Mouse (Mus musculus) megakaryocyte, embryonic 14.5 days (primary cell): Measurements from ENCODE around the gene Mapk10. TPM values are rescaled to one million over a fixed set of nuclear protein-coding genes. Genes with fewer than 3 reads are reported as not detected.
"Not testable (repeated sequence)": the region's sequence is repeated elsewhere in the genome, so short reads cannot be mapped to it uniquely, and the experiment has no call there.

Source experiments
- H3K27me3 ChIP-seq: replicated peaks from 2 replicates; pipeline ENCODE3; 2012; ENCODE audit warnings: inconsistent platforms
- H3K36me3 ChIP-seq: replicated peaks from 2 replicates; pipeline ENCODE3; 2012; ENCODE audit warnings: low read length, inconsistent platforms, mixed read lengths
- H3K4me1 ChIP-seq: 2 replicates; pipeline ENCODE4 v1.6.1; 2012; ENCODE audit warnings: inconsistent platforms
- H3K4me3 ChIP-seq: replicated peaks from 2 replicates; pipeline ENCODE3; 2012; ENCODE audit warnings: moderate library complexity, mild to moderate bottlenecking, inconsistent platforms
- H3K9me3 ChIP-seq: 2 replicates; pipeline ENCODE4 v1.6.1; 2012; ENCODE audit warnings: inconsistent platforms
- FLI1 ChIP-seq: IDR thresholded peaks from 2 replicates; pipeline ENCODE4 v1.6.1; 2012; ENCODE audit warnings: low read length, inconsistent platforms, mixed read lengths
- GATA1 ChIP-seq: IDR thresholded peaks from 3 replicates; pipeline ENCODE4 v1.6.1; 2012; ENCODE audit warnings: mixed read lengths, low read length, inconsistent platforms, borderline replicate concordance
- polyA plus RNA-seq: library from polyadenylated mRNA; stranded (reverse); fragments of >175 nt; gene quantifications from 2 replicates; pipeline ENCODE4 v1.2.3, GENCODE M21; 2012; ENCODE audit warnings: low replicate concordance; ENCODE audit not compliant: insufficient read depth

Mapk10 gene
- polyA plus RNA-seq, 1 experiment: not detected

DNA sequence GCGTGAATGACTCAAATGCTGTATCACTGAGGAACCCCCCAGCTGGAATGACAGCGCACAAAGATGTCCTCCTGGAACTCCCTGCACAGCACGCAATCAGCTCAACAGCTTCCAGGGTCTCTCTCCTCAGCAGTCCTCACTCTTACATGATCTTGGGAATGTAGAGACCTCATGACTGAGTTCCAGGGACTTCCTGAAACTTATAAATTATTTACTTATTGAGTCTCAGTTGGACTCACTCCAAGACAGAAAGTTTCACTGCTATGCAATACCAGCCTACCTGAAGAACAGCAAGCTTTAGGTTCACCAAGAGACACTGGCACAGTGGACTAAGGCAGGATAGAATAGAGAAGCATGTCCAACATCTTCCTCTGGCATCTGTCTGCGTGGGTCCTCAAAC lies 312.8 kb downstream of the Mapk10 start:
- Histone ChIP-seq H3K9me3 (peaks cover 37% of the 10 kb centered on the region), H3K27me3 (no peaks in the 10 kb centered on the region), H3K4me1 (no peaks in the 10 kb centered on the region), H3K4me3 (no peak overlapping the region), H3K36me3 (no peaks in the 10 kb centered on the region)
- no peak for TF ChIP-seq GATA1
- no peak for TF ChIP-seq FLI1

- peaks cover 29% of the 10 kb centered on the region for H3K9me3 ChIP-seq
- no peaks in the 10 kb centered on the region for H3K4me1 ChIP-seq
- no peak overlapping the region for H3K4me3 ChIP-seq
- TF ChIP-seq GATA1 (no peak), FLI1 (no peak)
- H3K27me3 ChIP-seq: no peaks in the 10 kb centered on the region
- H3K36me3 ChIP-seq: no peaks in the 10 kb centered on the region
Measured at GRCm38 (mm10) chr5:102892226-102892625, 318.9 kb downstream of the Mapk10 start.

DNA sequence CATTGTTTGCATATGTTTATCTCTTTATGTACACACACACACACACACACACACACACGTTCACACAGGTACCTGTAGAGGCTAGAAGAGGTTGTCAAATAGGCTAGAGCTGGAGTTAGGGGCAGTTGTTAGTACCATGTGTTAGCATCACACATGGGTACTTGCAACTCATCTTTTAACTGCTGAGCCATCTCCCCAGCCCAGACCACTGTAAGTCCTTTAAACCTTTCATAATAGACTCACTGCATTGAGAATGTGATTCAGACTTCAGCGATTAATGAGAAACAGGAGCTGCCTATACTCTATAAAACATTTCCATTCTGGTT lies 322.0 kb downstream of the Mapk10 start:
- H3K27me3 ChIP-seq: no peaks in the 10 kb centered on the region
- no peaks in the 10 kb centered on the region for H3K36me3 ChIP-seq
- TF ChIP-seq FLI1: no peak
- no peak for TF ChIP-seq GATA1

GRCm38 (mm10) chr5:102888482-102889162 lies 322.5 kb downstream of the Mapk10 start:
- Histone ChIP-seq H3K9me3 (peaks cover 16% of the 10 kb centered on the region), H3K4me1 (no peaks in the 10 kb centered on the region), H3K27me3 (no peaks in the 10 kb centered on the region), H3K36me3 (no peaks in the 10 kb centered on the region), H3K4me3 (no peak overlapping the region)
- TF ChIP-seq FLI1 (no peak), GATA1 (no peak)

More for the DNA sequence above, 322.0 kb downstream of the Mapk10 start:
- Histone ChIP-seq H3K4me3 (no peak overlapping the region), H3K9me3 (peaks cover 16% of the 10 kb centered on the region), H3K4me1 (no peaks in the 10 kb centered on the region)

DNA sequence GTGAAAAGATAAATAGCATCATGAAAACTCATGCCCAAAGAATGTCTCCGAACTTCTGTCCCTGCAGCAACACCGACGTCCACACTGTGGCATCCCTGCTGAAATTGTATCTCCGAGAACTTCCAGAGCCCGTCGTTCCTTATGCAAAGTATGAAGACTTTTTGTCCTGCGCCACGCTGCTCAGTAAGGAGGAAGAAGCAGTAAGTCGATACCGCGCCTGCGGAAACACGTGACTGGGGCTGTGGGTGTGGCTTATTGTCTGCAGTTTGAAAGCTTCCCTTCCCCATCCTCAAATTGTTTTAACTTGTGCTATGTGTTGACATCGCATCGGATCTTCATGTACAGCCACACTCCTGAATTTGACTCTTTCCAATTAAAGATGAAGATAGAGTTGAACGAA lies 335.5 kb downstream of the Mapk10 start:
- Histone ChIP-seq H3K4me3 (no peak overlapping the region), H3K36me3 (no peaks in the 10 kb centered on the region), H3K4me1 (no peaks in the 10 kb centered on the region), H3K9me3 (no peaks in the 10 kb centered on the region), H3K27me3 (no peaks in the 10 kb centered on the region)
- TF ChIP-seq FLI1: no peak
- no peak for TF ChIP-seq GATA1

DNA sequence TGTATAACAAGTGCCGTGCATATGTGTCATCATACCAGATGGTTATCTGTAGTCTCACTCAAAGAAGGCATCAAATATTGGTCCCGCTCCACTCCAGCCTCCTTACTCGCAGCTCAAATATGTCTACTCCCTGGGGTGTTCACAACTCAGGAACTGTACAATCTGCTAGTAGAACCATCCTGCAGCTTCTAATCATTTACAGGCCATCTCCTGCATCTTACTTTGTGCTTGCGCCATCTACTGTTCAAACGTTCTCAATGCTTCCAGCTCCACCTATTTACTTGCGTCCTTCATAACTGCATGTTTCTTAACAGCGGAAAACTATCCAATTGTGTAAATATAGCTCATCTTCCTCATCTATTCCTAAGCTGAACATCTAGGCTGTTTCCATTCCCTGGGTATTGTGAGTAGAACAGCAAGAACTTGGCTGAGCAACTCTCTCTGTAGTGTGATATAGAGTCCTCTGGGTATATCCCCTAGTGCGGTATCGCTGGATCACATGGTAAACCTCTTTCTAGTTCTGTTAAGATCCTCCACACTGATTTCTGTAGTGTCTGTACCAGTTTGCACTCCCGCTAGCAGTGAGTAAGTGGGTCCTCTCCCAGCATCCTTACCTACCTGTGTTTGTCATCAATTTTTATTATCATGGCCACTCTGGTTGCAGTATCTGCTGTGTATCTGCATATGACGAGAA lies 336.4 kb downstream of the Mapk10 start:
- Histone ChIP-seq H3K9me3 (no peaks in the 10 kb centered on the region), H3K27me3 (no peaks in the 10 kb centered on the region), H3K36me3 (no peaks in the 10 kb centered on the region), H3K4me3 (no peak overlapping the region), H3K4me1 (no peaks in the 10 kb centered on the region)
- TF ChIP-seq GATA1 (no peak; the same call in 2 of the 3 replicates), FLI1 (no peak)

DNA sequence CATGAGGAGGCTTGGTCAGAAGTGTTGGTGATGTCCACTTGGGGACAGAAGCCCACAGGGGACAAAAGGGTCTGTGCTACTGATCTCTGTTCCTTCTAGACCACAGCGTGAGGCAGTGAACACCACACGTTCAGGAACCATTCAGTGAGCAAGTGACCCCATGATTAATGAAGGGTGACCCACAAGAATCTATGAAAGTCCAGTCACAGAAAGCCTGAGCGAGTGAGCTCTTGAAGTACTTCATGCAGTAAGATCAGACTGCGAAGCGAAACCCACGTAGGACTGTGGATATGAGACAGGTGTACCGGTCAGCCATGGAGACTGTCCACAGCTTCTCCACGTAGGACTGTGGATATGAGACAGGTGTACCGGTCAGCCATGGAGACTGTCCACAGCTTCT lies 338.1 kb downstream of the Mapk10 start:
- H3K9me3 ChIP-seq, H3K4me1 ChIP-seq, H3K36me3 ChIP-seq, H3K4me3 ChIP-seq, H3K27me3 ChIP-seq: not testable (repeated sequence)

DNA sequence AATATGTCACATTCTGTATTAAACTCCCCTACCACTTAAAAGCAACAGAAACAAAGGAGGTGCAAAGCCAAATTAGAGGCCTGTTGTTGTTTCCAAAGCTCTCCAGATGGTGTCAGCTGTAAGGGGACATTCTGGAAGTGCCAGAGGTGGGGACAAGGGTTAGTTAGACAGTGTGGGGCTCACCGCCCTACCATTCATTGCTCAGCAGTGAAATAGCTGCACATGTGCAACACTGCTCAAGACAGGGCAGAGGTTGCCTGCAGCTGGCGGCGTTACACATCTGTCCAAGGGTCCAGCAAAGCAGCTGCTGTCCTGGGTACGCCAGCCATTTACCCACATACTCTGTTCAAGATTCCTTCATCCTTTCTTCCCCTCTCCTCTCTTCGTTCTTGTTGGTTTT lies 342.9 kb downstream of the Mapk10 start:
- H3K27me3 ChIP-seq: no peaks in the 10 kb centered on the region
- TF ChIP-seq FLI1: no peak
- no peak for TF ChIP-seq GATA1
- H3K36me3 ChIP-seq: no peaks in the 10 kb centered on the region
- H3K4me3 ChIP-seq: no peak overlapping the region
- no peaks in the 10 kb centered on the region for H3K9me3 ChIP-seq
- H3K4me1 ChIP-seq: no peaks in the 10 kb centered on the region

DNA sequence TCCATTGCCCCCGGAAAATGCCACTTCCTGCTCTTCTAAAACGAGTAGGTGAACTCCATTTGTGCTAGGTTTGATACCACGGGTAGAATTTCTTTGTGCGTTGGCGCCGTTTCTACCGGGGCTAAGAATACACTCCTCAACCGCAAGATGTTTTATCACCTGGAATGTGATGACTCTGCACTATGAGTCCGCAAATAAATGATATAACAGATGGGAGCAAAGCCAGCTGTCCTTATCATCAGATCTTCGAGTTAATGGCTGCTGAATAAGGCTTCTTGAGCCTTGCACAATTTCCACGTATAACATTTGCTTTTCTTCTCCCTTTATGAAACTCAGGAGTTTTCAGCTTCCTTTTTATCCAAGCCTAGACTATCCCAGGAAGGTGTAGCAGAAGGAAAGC lies 351.4 kb downstream of the Mapk10 start:
- Histone ChIP-seq H3K9me3 (peaks cover 6% of the 10 kb centered on the region), H3K27me3 (no peaks in the 10 kb centered on the region), H3K36me3 (no peaks in the 10 kb centered on the region), H3K4me1 (no peaks in the 10 kb centered on the region), H3K4me3 (no peak overlapping the region)
- TF ChIP-seq FLI1 (no peak), GATA1 (no peak)

GRCm38 (mm10) chr5:102858047-102858446 lies 353.1 kb downstream of the Mapk10 start:
- H3K4me1 ChIP-seq: no peaks in the 10 kb centered on the region
- peaks cover 11% of the 10 kb centered on the region for H3K9me3 ChIP-seq
- TF ChIP-seq GATA1 (no peak), FLI1 (no peak)
- no peak overlapping the region for H3K4me3 ChIP-seq
- H3K36me3 ChIP-seq: no peaks in the 10 kb centered on the region
- H3K27me3 ChIP-seq: no peaks in the 10 kb centered on the region

Other genes starting within 250 kb of the Mapk10 start
- 0.04 TPM in 1 of 2 replicates, not detected in the other for gene Ptpn13, start 213.9 kb upstream of the Mapk10 start, polyA plus RNA-seq